Mouse (Mus musculus) C2C12 (cell line): ENCODE data around the gene B3galt4. TPM values are rescaled to one million over a fixed set of nuclear protein-coding genes. Genes with fewer than 3 reads are reported as not detected.
"Not testable (repeated sequence)": the region's sequence is repeated elsewhere in the genome, so short reads cannot be mapped to it uniquely, and the experiment has no call there.

Experiments used
- H3K27me3 ChIP-seq: one replicate; pipeline ENCODE4 v1.6.1; 2011; ENCODE audit not compliant: control insufficient read depth, insufficient read depth, insufficient read length
- H3K36me3 ChIP-seq: one replicate; pipeline ENCODE4 v1.6.1; 2011; ENCODE audit not compliant: control insufficient read depth, insufficient read depth
- H3K4me3 ChIP-seq: one replicate; pipeline ENCODE4 v1.5.1; 2011; ENCODE audit warnings: mild to moderate bottlenecking, control low read depth; ENCODE audit not compliant: poor library complexity, insufficient read depth, severe bottlenecking
- H3K79me2 ChIP-seq: one replicate; pipeline ENCODE4 v1.6.1; 2011; ENCODE audit not compliant: control insufficient read depth, insufficient read depth
- H3K79me3 ChIP-seq: one replicate; pipeline ENCODE4 v1.6.1; 2011; ENCODE audit warnings: low read depth, control low read depth
- H3ac ChIP-seq: one replicate; pipeline ENCODE3; 2011; ENCODE audit warnings: low read depth; ENCODE audit not compliant: control insufficient read depth, insufficient read length
- CEBPB ChIP-seq: IDR thresholded peaks from one replicate; pipeline ENCODE4 v1.6.1; 2011; ENCODE audit warnings: low read depth, mild to moderate bottlenecking, control low read depth, moderate library complexity
- CTCF ChIP-seq: IDR thresholded peaks from one replicate; pipeline ENCODE4 v1.5.1; 2011; ENCODE audit not compliant: control insufficient read depth, insufficient read depth, insufficient read length
- FOSL1 ChIP-seq: IDR thresholded peaks from one replicate; pipeline ENCODE4 v1.8.0; 2011; ENCODE audit warnings: mild to moderate bottlenecking, low read length; ENCODE audit not compliant: poor library complexity, insufficient read depth, severe bottlenecking
- MAX ChIP-seq: IDR thresholded peaks from one replicate; pipeline ENCODE4 v1.6.1; 2011; ENCODE audit warnings: mild to moderate bottlenecking, control low read depth
- MYOD1 ChIP-seq: IDR thresholded peaks from one replicate; pipeline ENCODE4 v1.6.1; 2011; ENCODE audit warnings: low read depth; ENCODE audit not compliant: control insufficient read depth, insufficient read length
- MYOG ChIP-seq: IDR thresholded peaks from one replicate; pipeline ENCODE4 v1.6.1; 2011; ENCODE audit not compliant: control insufficient read depth, insufficient read length; ENCODE audit errors: extremely low read depth
- USF1 ChIP-seq: IDR thresholded peaks from one replicate; pipeline ENCODE4 v1.6.1; 2011; ENCODE audit warnings: low read depth, mild to moderate bottlenecking, control low read depth, moderate library complexity
- long read RNA-seq, 2 experiments: library from polyadenylated mRNA; unstranded; transcript quantifications; one replicate each; pipeline ENCODE4 v2.0.0; 2019 to 2020
- polyA plus RNA-seq: library from polyadenylated mRNA; unstranded; fragments of >200 nt; fragmentation: generic; extraction: Trizol; gene quantifications from one replicate; pipeline ENCODE4 v1.2.1, GENCODE M21; 2012; ENCODE audit warnings: missing spikeins

The B3galt4 gene
- 1.5 TPM for polyA plus RNA-seq
- long read RNA-seq, experiment 1, transcript B3galt4-201 (1 exons, 1,580 nt), result major isoform, 6 of 6 reads
- long read RNA-seq, experiment 1, partial matches to known transcripts, result 0 of 6 reads
- long read RNA-seq, experiment 1, other reads (novel, unspliced or antisense), result 0 of 6 reads
- long read RNA-seq, experiment 2, partial matches to known transcripts, result 0 of 5 reads
- long read RNA-seq, experiment 2, other reads (novel, unspliced or antisense), result 1 of 5 reads

GRCm38 (mm10) chr17:33951021-33951946, at the start of gene B3galt4:
Gene B3galt4 (minus strand): TSS chr17:33951488.
- peak within 1 kb of the TSS; percentile 62 for H3ac ChIP-seq
- H3K4me3 ChIP-seq, result peak within 1 kb of the TSS; percentile 14
- no peaks in the 10 kb centered on the region for H3K27me3 ChIP-seq
- peaks cover 29% of the 10 kb centered on the region for H3K79me3 ChIP-seq
- H3K79me2 ChIP-seq, result peaks cover 40% of the 10 kb centered on the region
- peaks cover 53% of the 10 kb centered on the region for H3K36me3 ChIP-seq
- TF ChIP-seq MYOD1 (peak; percentile 73), MYOG (no peak), MAX (peak; percentile 34), USF1 (no peak), CEBPB (no peak), FOSL1 (no peak), CTCF (no peak)

DNA sequence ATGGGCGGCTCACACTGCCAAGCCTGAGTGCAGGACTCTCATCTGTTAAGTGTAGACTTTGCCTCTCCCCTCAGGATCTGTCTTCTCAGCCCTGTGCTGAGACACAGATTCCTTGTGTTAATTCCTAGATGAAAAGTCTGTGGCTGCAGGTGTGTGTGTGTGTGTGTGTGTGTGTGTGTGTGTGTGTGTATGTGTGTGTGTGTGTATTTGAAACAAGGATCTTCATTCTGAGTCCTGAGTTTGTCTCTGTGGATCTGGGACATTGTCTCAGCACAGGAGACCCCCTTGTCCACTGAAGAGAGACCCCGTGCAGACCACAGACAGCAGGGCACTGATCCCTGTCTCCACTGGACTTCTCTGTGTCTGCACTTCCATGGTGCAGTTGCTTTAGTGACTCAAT, 49.5 kb upstream of the B3galt4 start:
- not testable (repeated sequence) for H3K36me3 ChIP-seq, H3K4me3 ChIP-seq, H3K79me3 ChIP-seq, H3ac ChIP-seq, H3K79me2 ChIP-seq, H3K27me3 ChIP-seq

DNA sequence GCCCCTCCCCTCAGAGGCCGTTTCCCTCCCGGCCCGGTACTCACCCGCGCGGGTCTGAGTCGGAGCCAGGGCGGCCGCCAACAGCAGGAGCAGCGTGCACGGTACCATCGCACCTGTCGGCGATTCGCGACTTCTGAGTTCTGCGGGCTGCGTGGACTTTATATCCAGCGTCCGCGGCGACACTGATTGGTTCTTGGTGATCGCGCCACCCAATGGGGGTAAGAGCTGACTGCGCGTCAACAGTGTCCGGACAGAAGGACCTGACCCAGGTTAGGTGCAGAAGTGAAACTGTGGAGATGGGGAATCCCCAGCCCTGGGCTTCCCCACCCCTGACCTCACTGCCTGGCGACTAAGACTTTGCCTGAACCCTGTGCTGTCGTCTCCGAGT, 48.9 kb upstream of the B3galt4 start, which contains the start of gene H2-K1:
Gene H2-K1, minus strand, starts transcription at position 198 of the 388 bp plus-strand sequence.
- no peak for TF ChIP-seq MYOG
- TF ChIP-seq CEBPB, result no peak
- no peak for TF ChIP-seq USF1
- no peak for TF ChIP-seq FOSL1
- TF ChIP-seq MAX, result no peak
- no peak for TF ChIP-seq CTCF
- no peak for TF ChIP-seq MYOD1
- Histone ChIP-seq H3K79me3 (no peaks in the 10 kb centered on the region), H3K36me3 (no peaks in the 10 kb centered on the region), H3K79me2 (no peaks in the 10 kb centered on the region), H3K27me3 (no peaks in the 10 kb centered on the region), H3ac (peak within 1 kb of the TSS; percentile 30), H3K4me3 (no peak within 1 kb of the TSS)

- no peak for TF ChIP-seq FOSL1
- no peak for TF ChIP-seq CTCF
- TF ChIP-seq MYOD1, result no peak
- TF ChIP-seq MAX, result no peak
- no peak for TF ChIP-seq USF1
- TF ChIP-seq MYOG, result no peak
- TF ChIP-seq CEBPB, result no peak
- Histone ChIP-seq H3K4me3 (no peak overlapping the region), H3K36me3 (no peaks in the 10 kb centered on the region), H3ac (peak overlapping the region; percentile 30), H3K27me3 (no peaks in the 10 kb centered on the region), H3K79me2 (no peaks in the 10 kb centered on the region), H3K79me3 (no peaks in the 10 kb centered on the region)
Observed at GRCm38 (mm10) chr17:33999341-34000149, 48.3 kb upstream of the B3galt4 start.

DNA sequence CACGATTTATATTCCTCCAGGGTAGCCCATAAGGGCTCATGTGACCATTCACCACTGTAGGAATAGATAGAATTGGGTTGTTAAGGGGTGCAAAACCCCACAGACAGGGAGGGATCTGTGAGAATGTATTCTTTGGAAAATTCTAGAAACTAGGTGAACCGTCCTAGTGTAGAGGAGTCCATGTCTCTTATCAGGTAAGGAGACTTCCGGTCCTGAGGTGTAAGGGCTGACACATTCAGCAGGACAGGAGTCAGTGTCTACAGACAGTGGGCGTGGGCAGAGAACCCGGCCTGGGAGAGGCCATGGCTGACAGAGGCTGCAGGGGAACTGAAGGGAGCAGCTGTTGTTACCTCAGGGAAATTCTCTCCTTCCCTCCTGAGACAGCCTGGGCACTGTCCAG, 47.4 kb upstream of the B3galt4 start:
- not testable (repeated sequence) for H3K36me3 ChIP-seq, H3K79me2 ChIP-seq, H3ac ChIP-seq, H3K27me3 ChIP-seq, H3K79me3 ChIP-seq, H3K4me3 ChIP-seq

GRCm38 (mm10) chr17:33997025-33997424, 45.7 kb upstream of the B3galt4 start:
- H3K36me3 ChIP-seq, H3K4me3 ChIP-seq, H3K79me3 ChIP-seq, H3K27me3 ChIP-seq, H3K79me2 ChIP-seq, H3ac ChIP-seq: not testable (repeated sequence)
